Mouse (Mus musculus): ENCODE measurements around the gene Gm13285. TPM values are rescaled to one million over a fixed set of nuclear protein-coding genes. Genes with fewer than 3 reads are reported as not detected.
"Not testable (repeated sequence)": the region's sequence is repeated elsewhere in the genome, so short reads cannot be mapped to it uniquely, and the experiment has no call there.

Gm13285 gene
- polyA plus RNA-seq, 1 experiment from 2014 or later = 0.82 TPM

DNA sequence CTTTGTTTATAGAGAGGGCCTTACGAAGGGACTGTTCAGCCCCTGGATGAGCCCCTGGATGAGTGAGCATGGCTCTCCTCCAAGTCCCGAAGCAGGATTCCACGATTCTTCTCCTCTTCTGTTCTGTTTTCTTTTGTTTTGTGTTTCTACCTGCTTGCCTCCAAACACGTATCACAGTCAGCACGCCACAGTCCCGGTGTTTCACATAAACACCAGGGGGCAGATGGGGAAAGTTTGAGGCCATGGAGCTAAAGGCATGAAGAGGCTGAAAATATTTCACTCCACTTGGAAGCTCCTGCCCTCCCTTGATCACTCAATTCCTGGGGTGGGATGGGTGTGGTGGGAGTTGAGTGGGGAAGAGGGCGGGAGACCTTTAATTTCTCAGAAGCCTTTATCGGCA is 37.7 kb upstream of the Gm13285 start:
- not testable (repeated sequence) for H3K4me1 ChIP-seq (replicated peaks; ENCODE audit: control insufficient read depth, insufficient read depth, low read length); H3K27me3 ChIP-seq (ENCODE audit: control insufficient read depth, insufficient read depth, low read length); DNase-seq (ENCODE audit: low spot score); H3K36me3 ChIP-seq (ENCODE audit: control insufficient read depth, insufficient read depth, low read length); H3K9ac ChIP-seq (ENCODE audit: low read depth, low read length); H3K4me3 ChIP-seq (ENCODE audit: low read depth, low read length); ATAC-seq (ENCODE audit: low FRiP score); H3K9me3 ChIP-seq (ENCODE audit: control insufficient read depth, low read length); H3K27ac ChIP-seq (ENCODE audit: low read depth, low read length); H3K4me2 ChIP-seq (replicated peaks; ENCODE audit: low read depth, low read length)
- 73% methylated on average over 6 of the region's 8 CpGs for WGBS

DNA sequence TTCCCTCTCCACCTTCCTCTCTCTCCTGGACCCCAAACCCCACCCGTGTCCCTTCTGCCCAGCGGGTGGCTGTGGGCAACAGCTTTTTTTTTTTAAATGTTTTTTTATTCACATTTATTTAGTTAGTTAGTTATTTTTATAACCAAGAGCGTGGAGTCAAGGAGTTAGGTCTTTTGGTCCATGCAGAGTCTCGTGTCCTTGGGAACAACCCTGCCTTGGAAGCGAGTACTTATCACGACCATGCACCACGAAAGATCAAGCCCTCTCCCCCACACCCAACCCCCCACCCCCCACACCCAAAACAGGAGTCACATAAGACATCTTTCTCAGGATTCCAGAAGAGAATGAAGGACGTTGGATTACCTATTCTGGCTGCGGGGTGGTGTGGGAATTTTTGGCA is 37.1 kb upstream of the Gm13285 start:
- not testable (repeated sequence) for H3K9ac ChIP-seq (ENCODE audit: low read depth, low read length); H3K4me3 ChIP-seq (ENCODE audit: low read depth, low read length); H3K4me2 ChIP-seq (replicated peaks; ENCODE audit: low read depth, low read length); H3K27me3 ChIP-seq (ENCODE audit: control insufficient read depth, insufficient read depth, low read length); DNase-seq (ENCODE audit: low spot score); H3K4me1 ChIP-seq (replicated peaks; ENCODE audit: control insufficient read depth, insufficient read depth, low read length); H3K9me3 ChIP-seq (ENCODE audit: control insufficient read depth, low read length); H3K36me3 ChIP-seq (ENCODE audit: control insufficient read depth, insufficient read depth, low read length); H3K27ac ChIP-seq (ENCODE audit: low read depth, low read length); ATAC-seq (ENCODE audit: low FRiP score)
- 49% methylated on average over 8 of the region's 9 CpGs for WGBS

DNA sequence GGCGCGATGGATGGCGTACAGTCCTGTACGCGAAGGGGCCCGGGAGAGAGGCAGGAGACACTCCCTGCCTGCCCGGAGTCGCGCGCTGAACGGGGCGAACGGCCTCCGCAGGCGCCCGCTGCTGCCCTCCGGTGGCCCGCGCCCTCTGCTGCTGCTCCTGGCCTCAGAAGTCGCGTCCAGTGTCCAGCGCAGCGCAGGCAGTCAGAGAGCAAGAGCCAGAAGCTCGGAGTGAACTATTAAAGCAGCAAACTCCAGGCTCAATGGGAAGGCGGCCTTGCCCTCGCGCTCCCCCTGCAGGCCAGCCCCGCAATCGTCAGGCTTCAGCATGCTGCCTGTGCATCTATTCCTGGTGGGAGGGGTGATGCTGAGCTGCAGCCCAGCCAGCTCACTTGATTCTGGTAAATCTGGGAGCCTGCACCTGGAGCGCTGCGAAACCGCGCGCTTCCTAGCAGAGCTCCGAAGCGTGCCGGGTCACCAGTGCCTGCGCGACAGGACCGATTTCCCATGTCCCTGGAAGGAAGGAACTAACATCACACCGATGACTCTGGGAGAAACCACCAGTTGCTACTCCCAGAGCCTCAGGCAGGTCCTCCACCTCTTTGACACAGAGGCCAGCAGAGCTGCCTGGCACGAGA is 36.0 kb upstream of the Gm13285 start:
- H3K4me2 ChIP-seq (replicated peaks; ENCODE audit: low read depth, low read length) = peak overlapping the region; percentile 39
- DNase-seq (ENCODE audit: low spot score) = peak; percentile 56
- not testable (repeated sequence) for H3K9ac ChIP-seq (ENCODE audit: low read depth, low read length); H3K36me3 ChIP-seq (ENCODE audit: control insufficient read depth, insufficient read depth, low read length); H3K9me3 ChIP-seq (ENCODE audit: control insufficient read depth, low read length); ATAC-seq (ENCODE audit: low FRiP score); H3K4me1 ChIP-seq (replicated peaks; ENCODE audit: control insufficient read depth, insufficient read depth, low read length); H3K27me3 ChIP-seq (ENCODE audit: control insufficient read depth, insufficient read depth, low read length); H3K27ac ChIP-seq (ENCODE audit: low read depth, low read length)
- WGBS = 4% methylated on average over 23 of the region's 42 CpGs
- H3K4me3 ChIP-seq (ENCODE audit: low read depth, low read length) = peak overlapping the region; percentile 18; the same call in 1 of the 2 replicates

DNA sequence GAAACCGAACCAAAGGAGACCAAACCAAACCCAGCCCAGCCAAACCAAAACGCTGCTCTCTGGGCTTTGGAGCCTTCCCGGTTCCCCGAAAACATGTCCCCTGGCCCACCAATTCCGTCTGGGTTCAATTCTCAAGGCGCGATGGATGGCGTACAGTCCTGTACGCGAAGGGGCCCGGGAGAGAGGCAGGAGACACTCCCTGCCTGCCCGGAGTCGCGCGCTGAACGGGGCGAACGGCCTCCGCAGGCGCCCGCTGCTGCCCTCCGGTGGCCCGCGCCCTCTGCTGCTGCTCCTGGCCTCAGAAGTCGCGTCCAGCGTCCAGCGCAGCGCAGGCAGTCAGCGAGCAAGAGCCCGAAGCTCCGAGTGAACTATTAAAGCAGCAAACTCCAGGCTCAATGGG is 25.9 kb upstream of the Gm13285 start, which contains the start of gene Gm13290:
Gene Gm13290 (plus strand): TSS at position 301 of the 400 bp plus-strand sequence.
- no CpG with 5 or more reads among the region's 32 CpGs for WGBS
- H3K9ac ChIP-seq (ENCODE audit: low read depth, low read length); H3K4me2 ChIP-seq (replicated peaks; ENCODE audit: low read depth, low read length); H3K4me3 ChIP-seq (ENCODE audit: low read depth, low read length); H3K4me1 ChIP-seq (replicated peaks; ENCODE audit: control insufficient read depth, insufficient read depth, low read length); H3K9me3 ChIP-seq (ENCODE audit: control insufficient read depth, low read length); ATAC-seq (ENCODE audit: low FRiP score); H3K27ac ChIP-seq (ENCODE audit: low read depth, low read length); H3K36me3 ChIP-seq (ENCODE audit: control insufficient read depth, insufficient read depth, low read length); DNase-seq (ENCODE audit: low spot score); H3K27me3 ChIP-seq (ENCODE audit: control insufficient read depth, insufficient read depth, low read length): not testable (repeated sequence)

DNA sequence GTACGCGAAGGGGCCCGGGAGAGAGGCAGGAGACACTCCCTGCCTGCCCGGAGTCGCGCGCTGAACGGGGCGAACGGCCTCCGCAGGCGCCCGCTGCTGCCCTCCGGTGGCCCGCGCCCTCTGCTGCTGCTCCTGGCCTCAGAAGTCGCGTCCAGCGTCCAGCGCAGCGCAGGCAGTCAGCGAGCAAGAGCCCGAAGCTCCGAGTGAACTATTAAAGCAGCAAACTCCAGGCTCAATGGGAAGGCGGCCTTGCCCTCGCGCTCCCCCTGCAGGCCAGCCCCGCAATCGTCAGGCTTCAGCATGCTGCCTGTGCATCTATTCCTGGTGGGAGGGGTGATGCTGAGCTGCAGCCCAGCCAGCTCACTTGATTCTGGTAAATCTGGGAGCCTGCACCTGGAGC is 22.8 kb upstream of the Gm13285 start, which contains the start of gene Gm13289:
Gene Gm13289 (plus strand): TSS at position 301 of the 400 bp plus-strand sequence.
- H3K27me3 ChIP-seq (ENCODE audit: control insufficient read depth, insufficient read depth, low read length); H3K9ac ChIP-seq (ENCODE audit: low read depth, low read length); H3K36me3 ChIP-seq (ENCODE audit: control insufficient read depth, insufficient read depth, low read length); DNase-seq (ENCODE audit: low spot score); H3K4me1 ChIP-seq (replicated peaks; ENCODE audit: control insufficient read depth, insufficient read depth, low read length); H3K9me3 ChIP-seq (ENCODE audit: control insufficient read depth, low read length); H3K27ac ChIP-seq (ENCODE audit: low read depth, low read length); H3K4me2 ChIP-seq (replicated peaks; ENCODE audit: low read depth, low read length); H3K4me3 ChIP-seq (ENCODE audit: low read depth, low read length); ATAC-seq (ENCODE audit: low FRiP score): not testable (repeated sequence)
- WGBS = no CpG with 5 or more reads among the region's 29 CpGs

DNA sequence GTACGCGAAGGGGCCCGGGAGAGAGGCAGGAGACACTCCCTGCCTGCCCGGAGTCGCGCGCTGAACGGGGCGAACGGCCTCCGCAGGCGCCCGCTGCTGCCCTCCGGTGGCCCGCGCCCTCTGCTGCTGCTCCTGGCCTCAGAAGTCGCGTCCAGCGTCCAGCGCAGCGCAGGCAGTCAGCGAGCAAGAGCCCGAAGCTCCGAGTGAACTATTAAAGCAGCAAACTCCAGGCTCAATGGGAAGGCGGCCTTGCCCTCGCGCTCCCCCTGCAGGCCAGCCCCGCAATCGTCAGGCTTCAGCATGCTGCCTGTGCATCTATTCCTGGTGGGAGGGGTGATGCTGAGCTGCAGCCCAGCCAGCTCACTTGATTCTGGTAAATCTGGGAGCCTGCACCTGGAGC is 19.9 kb upstream of the Gm13285 start, which contains the start of gene Gm13272:
Gene Gm13272 (plus strand): TSS at position 301 of the 400 bp plus-strand sequence.
- H3K4me2 ChIP-seq (replicated peaks; ENCODE audit: low read depth, low read length); H3K4me3 ChIP-seq (ENCODE audit: low read depth, low read length); ATAC-seq (ENCODE audit: low FRiP score); H3K36me3 ChIP-seq (ENCODE audit: control insufficient read depth, insufficient read depth, low read length); H3K27ac ChIP-seq (ENCODE audit: low read depth, low read length); H3K27me3 ChIP-seq (ENCODE audit: control insufficient read depth, insufficient read depth, low read length); H3K4me1 ChIP-seq (replicated peaks; ENCODE audit: control insufficient read depth, insufficient read depth, low read length); DNase-seq (ENCODE audit: low spot score); H3K9me3 ChIP-seq (ENCODE audit: control insufficient read depth, low read length); H3K9ac ChIP-seq (ENCODE audit: low read depth, low read length): not testable (repeated sequence)
- WGBS = no CpG with 5 or more reads among the region's 29 CpGs

DNA sequence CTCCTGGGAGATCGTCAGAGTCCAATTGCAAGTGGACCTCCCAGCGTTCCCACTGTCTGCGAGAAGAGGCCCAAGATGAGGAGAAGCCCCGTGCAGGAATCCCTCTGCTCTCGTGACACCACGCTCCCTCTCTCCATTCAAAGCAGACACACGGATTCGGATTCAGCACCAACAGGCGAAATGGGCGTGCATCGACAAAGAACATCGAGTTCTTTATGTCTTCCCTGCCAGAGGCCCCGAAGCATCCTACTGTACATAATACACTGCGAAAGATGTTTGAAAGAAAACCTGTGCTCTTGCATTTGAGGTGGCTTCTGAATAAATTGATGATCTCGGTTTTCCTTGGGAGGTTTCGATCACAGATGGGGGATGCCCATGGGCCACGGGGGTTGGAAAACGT is 19.1 kb upstream of the Gm13285 start:
- H3K4me2 ChIP-seq (replicated peaks; ENCODE audit: low read depth, low read length); H3K4me1 ChIP-seq (replicated peaks; ENCODE audit: control insufficient read depth, insufficient read depth, low read length); H3K9me3 ChIP-seq (ENCODE audit: control insufficient read depth, low read length); H3K9ac ChIP-seq (ENCODE audit: low read depth, low read length); H3K36me3 ChIP-seq (ENCODE audit: control insufficient read depth, insufficient read depth, low read length); ATAC-seq (ENCODE audit: low FRiP score); DNase-seq (ENCODE audit: low spot score); H3K4me3 ChIP-seq (ENCODE audit: low read depth, low read length); H3K27ac ChIP-seq (ENCODE audit: low read depth, low read length); H3K27me3 ChIP-seq (ENCODE audit: control insufficient read depth, insufficient read depth, low read length): not testable (repeated sequence)
- 39% methylated on average over 15 of the region's 18 CpGs for WGBS

DNA sequence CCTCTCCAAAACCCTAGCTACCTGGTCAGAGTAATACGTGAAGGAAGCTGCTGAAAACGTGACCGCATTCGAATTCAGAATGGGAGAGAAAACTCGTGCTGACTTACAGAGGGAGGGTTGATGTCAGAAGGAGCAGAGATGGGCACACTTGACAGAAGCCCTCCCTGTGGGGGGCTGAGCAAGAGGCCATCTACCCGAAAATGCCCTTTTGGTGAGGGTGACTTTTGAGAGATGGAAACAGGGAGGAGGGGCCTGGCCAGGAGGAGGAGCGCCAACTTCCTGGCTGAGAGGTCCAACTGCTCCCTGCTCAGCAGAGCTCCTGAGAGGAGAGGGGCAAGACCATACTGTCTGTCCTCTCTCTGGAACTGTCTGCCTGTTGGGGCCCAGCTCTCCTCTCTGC is 17.6 kb upstream of the Gm13285 start, which contains the start of gene Ifnz:
Gene Ifnz (plus strand): TSS at position 301 of the 400 bp plus-strand sequence.
- not testable (repeated sequence) for H3K27me3 ChIP-seq (ENCODE audit: control insufficient read depth, insufficient read depth, low read length); ATAC-seq (ENCODE audit: low FRiP score); H3K4me3 ChIP-seq (ENCODE audit: low read depth, low read length); H3K4me1 ChIP-seq (replicated peaks; ENCODE audit: control insufficient read depth, insufficient read depth, low read length); H3K36me3 ChIP-seq (ENCODE audit: control insufficient read depth, insufficient read depth, low read length); DNase-seq (ENCODE audit: low spot score); H3K9me3 ChIP-seq (ENCODE audit: control insufficient read depth, low read length); H3K9ac ChIP-seq (ENCODE audit: low read depth, low read length); H3K27ac ChIP-seq (ENCODE audit: low read depth, low read length)
- WGBS = 28% methylated on average over 4 of the region's 7 CpGs
- H3K4me2 ChIP-seq (replicated peaks; ENCODE audit: low read depth, low read length) = peak within 1 kb of the TSS; percentile 28; the same call in 1 of the 2 replicates

DNA sequence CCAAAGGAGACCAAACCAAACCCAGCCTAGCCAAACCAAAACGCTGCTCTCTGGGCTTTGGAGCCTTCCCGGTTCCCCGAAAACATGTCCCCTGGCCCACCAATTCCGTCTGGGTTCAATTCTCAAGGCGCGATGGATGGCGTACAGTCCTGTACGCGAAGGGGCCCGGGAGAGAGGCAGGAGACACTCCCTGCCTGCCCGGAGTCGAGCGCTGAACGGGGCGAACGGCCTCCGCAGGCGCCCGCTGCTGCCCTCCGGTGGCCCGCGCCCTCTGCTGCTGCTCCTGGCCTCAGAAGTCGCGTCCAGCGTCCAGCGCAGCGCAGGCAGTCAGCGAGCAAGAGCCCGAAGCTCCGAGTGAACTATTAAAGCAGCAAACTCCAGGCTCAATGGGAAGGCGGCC is 17.1 kb upstream of the Gm13285 start:
- H3K4me3 ChIP-seq (ENCODE audit: low read depth, low read length); H3K9me3 ChIP-seq (ENCODE audit: control insufficient read depth, low read length); H3K4me1 ChIP-seq (replicated peaks; ENCODE audit: control insufficient read depth, insufficient read depth, low read length); ATAC-seq (ENCODE audit: low FRiP score); H3K36me3 ChIP-seq (ENCODE audit: control insufficient read depth, insufficient read depth, low read length); H3K27me3 ChIP-seq (ENCODE audit: control insufficient read depth, insufficient read depth, low read length); H3K9ac ChIP-seq (ENCODE audit: low read depth, low read length); H3K27ac ChIP-seq (ENCODE audit: low read depth, low read length); DNase-seq (ENCODE audit: low spot score): not testable (repeated sequence)
- WGBS = 0% methylated on average over 3 of the region's 31 CpGs
- peak overlapping the region; percentile 28; the same call in 1 of the 2 replicates for H3K4me2 ChIP-seq (replicated peaks; ENCODE audit: low read depth, low read length)
